Mouse (Mus musculus) frontal cortex, postnatal 14 days (tissue): ENCODE results near the gene Arhgef39.
"Not testable (repeated sequence)": the region's sequence is repeated elsewhere in the genome, so short reads cannot be mapped to it uniquely, and the experiment has no call there.

Source experiments
- DNase-seq, 2 experiments: peaks; one replicate each; pipeline ENCODE4 v3.0.0; 2022; ENCODE audit warnings: low spot score in 2 of 2

The Arhgef39 gene

GRCm38 (mm10) chr4:43507938-43508665 lies 8.6 kb upstream of the Arhgef39 start:
- no peak for DNase-seq

GRCm38 (mm10) chr4:43506536-43507185 lies 7.2 kb upstream of the Arhgef39 start, which contains the start of gene Car9:
Car9 (plus strand) TSS chr4:43506966.
- DNase-seq, result no peak

- DNase-seq, result no peak
These were observed 6.6 kb upstream of the Arhgef39 start for GRCm38 (mm10) chr4:43506074-43506473.

GRCm38 (mm10) chr4:43504269-43504668 lies 4.8 kb upstream of the Arhgef39 start:
- DNase-seq, result no peak

GRCm38 (mm10) chr4:43503506-43503905 lies 4.0 kb upstream of the Arhgef39 start:
- DNase-seq, result no peak

- no peak for DNase-seq
These were observed 3.5 kb upstream of the Arhgef39 start for GRCm38 (mm10) chr4:43503041-43503440.

- no peak for DNase-seq
These were observed 512 bp downstream of the Arhgef39 start for GRCm38 (mm10) chr4:43498983-43499382.

- no peak for DNase-seq
These were observed 1.5 kb downstream of the Arhgef39 start for GRCm38 (mm10) chr4:43497946-43498345.

- no peak for DNase-seq
These were observed 2.1 kb downstream of the Arhgef39 start for GRCm38 (mm10) chr4:43497405-43497804.

GRCm38 (mm10) chr4:43496587-43496986 lies 2.9 kb downstream of the Arhgef39 start:
- DNase-seq, result no peak

GRCm38 (mm10) chr4:43493846-43494240 lies 5.7 kb downstream of the Arhgef39 start:
- DNase-seq, result no peak

GRCm38 (mm10) chr4:43493186-43493845 lies 6.2 kb downstream of the Arhgef39 start:
- peak; percentile 93 to 96 for DNase-seq

GRCm38 (mm10) chr4:43492821-43493185 lies 6.7 kb downstream of the Arhgef39 start, which contains the start of gene Ccdc107:
Ccdc107 (plus strand) TSS chr4:43492900.
- peak; percentile 92 for DNase-seq

GRCm38 (mm10) chr4:43492101-43492820 lies 7.2 kb downstream of the Arhgef39 start:
- DNase-seq, result no peak

GRCm38 (mm10) chr4:43490801-43491200 lies 8.7 kb downstream of the Arhgef39 start:
- DNase-seq, result no peak

- no peak for DNase-seq
These were observed 9.9 kb downstream of the Arhgef39 start for GRCm38 (mm10) chr4:43489611-43490010.

- not testable (repeated sequence) for DNase-seq
These were observed 13.8 kb downstream of the Arhgef39 start for GRCm38 (mm10) chr4:43485666-43486065.

- no peak for DNase-seq
These were observed 15.9 kb downstream of the Arhgef39 start, which contains the start of gene Sit1 for GRCm38 (mm10) chr4:43483535-43484091. Sit1 (minus strand) TSS chr4:43483734.

- DNase-seq, result no peak
These were observed 16.9 kb downstream of the Arhgef39 start for GRCm38 (mm10) chr4:43482591-43482990.

- no peak for DNase-seq
These were observed 17.5 kb downstream of the Arhgef39 start for GRCm38 (mm10) chr4:43481894-43482456.

GRCm38 (mm10) chr4:43480985-43481384 lies 18.5 kb downstream of the Arhgef39 start:
- no peak for DNase-seq
